In the genomic region with DNA sequence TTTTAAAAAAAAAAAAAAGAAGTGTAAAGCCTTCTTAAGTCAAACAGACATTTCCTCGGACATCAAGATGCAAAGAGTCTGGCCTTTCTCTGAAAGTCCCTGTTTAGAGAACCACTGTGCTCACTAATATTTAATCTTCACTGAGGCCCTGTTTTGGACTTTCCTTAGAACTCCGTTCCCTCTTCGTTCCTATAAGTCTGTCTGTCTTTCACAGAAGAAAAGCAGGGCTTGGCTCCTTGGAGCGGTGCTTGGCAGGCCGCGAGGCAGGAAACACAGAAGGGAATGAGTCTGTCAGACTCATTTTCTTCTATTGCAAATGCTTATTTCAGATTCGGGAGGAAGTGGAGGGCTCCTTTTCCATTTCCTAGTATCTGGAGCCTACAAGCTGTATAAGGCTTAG, we compare ENCODE assay signal across 30 mouse cellular contexts. TPM values are rescaled to one million over a fixed set of nuclear protein-coding genes. Genes with fewer than 3 reads are reported as not detected.
A peak's percentile ranks its signal among the peaks of the same experiment; 100 is the strongest.
DNase-seq lines count a peak whose midpoint lies in the region; ATAC-seq and TF ChIP-seq lines count a peak whose summit lies in the region.
"Had no signal": no experiment of that assay in that cellular context is flagged by ENCODE, and none has a peak within 500 bp of the region (broad histone marks: within the 10 kb centered on the region; RNA-seq: fewer than 3 reads in every experiment).

No protein-coding gene starts in this region.

- DNase-seq in forebrain, embryonic 14.5 days (ENCODE audit: low spot score): no peak
- peak; percentile 52 for DNase-seq in heart, adult 11 months
- no peak for DNase-seq in heart, postnatal 10 days
- DNase-seq in left cerebral cortex, adult 2 months (ENCODE audit: extremely low spot score in 1 of 2, low spot score in 2 of 2): no peak
- DNase-seq in left cerebral cortex, postnatal 4 days: no peak
- no peak for DNase-seq in cerebellum, adult 8-10 months
- DNase-seq: adrenal gland, adult 2 months; adrenal gland, postnatal 36 days; cerebellum, adult 2 months; cerebellum, postnatal 25 days; gastrocnemius, postnatal 36 days; kidney, adult 18-20 months; kidney, postnatal 25 days; liver; lung, adult 2 months; lung, postnatal 14 days; right cerebral cortex, postnatal 25 days; thymus, postnatal 14 days had no signal

- 58% methylated on average over 7 of the region's 7 CpGs for WGBS in forebrain, embryonic 15.5 days
- 72% methylated on average over 7 of the region's 7 CpGs for WGBS in forebrain, embryonic 14.5 days

- peaks cover 39% of the 10 kb centered on the region for H3K4me1 ChIP-seq in forebrain, embryonic 15.5 days
- H3K4me1 ChIP-seq in forebrain, embryonic 14.5 days (ENCODE audit: control insufficient read depth, insufficient read depth, low read length): peaks cover 22% of the 10 kb centered on the region

- H3K9ac ChIP-seq in forebrain, embryonic 15.5 days (replicated peaks): no peak overlapping the region
- no peak overlapping the region for H3K9ac ChIP-seq in forebrain, embryonic 14.5 days (ENCODE audit: low read length)
- H3K9ac ChIP-seq: embryonic facial prominence, embryonic 15.5 days; kidney, embryonic 15.5 days; liver, embryonic 14.5 days; stomach, embryonic 15.5 days had no signal

- no peak overlapping the region for H3K4me3 ChIP-seq in forebrain, embryonic 15.5 days
- H3K4me3 ChIP-seq in forebrain, embryonic 14.5 days (ENCODE audit: low read depth, low read length): no peak overlapping the region
- no peak overlapping the region for H3K4me3 ChIP-seq in left cerebral cortex, adult 2 months
- H3K4me3 ChIP-seq: embryonic facial prominence, embryonic 10.5 days; embryonic facial prominence, embryonic 15.5 days; heart, embryonic 10.5 days; kidney, embryonic 15.5 days; stomach, embryonic 15.5 days had no signal

- ATAC-seq in forebrain, embryonic 15.5 days (replicated peaks): no peak
- ATAC-seq in forebrain, embryonic 14.5 days: no peak
- ATAC-seq: activated CD4-positive, CD25-positive, alpha-beta regulatory T cell, adult 4 months; hindbrain, embryonic 16.5 days had no signal

- H3K36me3 ChIP-seq in forebrain, embryonic 15.5 days: no peaks in the 10 kb centered on the region
- H3K36me3 ChIP-seq in forebrain, embryonic 14.5 days (ENCODE audit: control insufficient read depth, insufficient read depth, low read length): no peaks in the 10 kb centered on the region
- H3K36me3 ChIP-seq: embryonic facial prominence, embryonic 15.5 days; heart, embryonic 10.5 days; kidney, embryonic 15.5 days; stomach, embryonic 15.5 days had no signal

- no peak overlapping the region for H3K27ac ChIP-seq in forebrain, embryonic 15.5 days (replicated peaks)
- no peak overlapping the region for H3K27ac ChIP-seq in forebrain, embryonic 14.5 days (ENCODE audit: low read depth, low read length)
- H3K27ac ChIP-seq in left cerebral cortex, adult 2 months: 0 out of 2 replicates have a peak overlapping the region, but pooled peaks have one; percentile 28
- H3K27ac ChIP-seq: embryonic facial prominence, embryonic 10.5 days; embryonic facial prominence, embryonic 15.5 days; heart, embryonic 10.5 days; kidney, embryonic 15.5 days; liver, embryonic 14.5 days; stomach, embryonic 15.5 days had no signal

- no peaks in the 10 kb centered on the region for H3K9me3 ChIP-seq in forebrain, embryonic 15.5 days
- no peaks in the 10 kb centered on the region for H3K9me3 ChIP-seq in forebrain, embryonic 14.5 days (replicated peaks; ENCODE audit: control insufficient read depth, low read length)
- H3K9me3 ChIP-seq: embryonic facial prominence, embryonic 15.5 days; heart, embryonic 10.5 days; kidney, embryonic 15.5 days; stomach, embryonic 15.5 days had no signal

- H3K4me2 ChIP-seq in forebrain, embryonic 15.5 days (replicated peaks): peak overlapping the region; percentile 8; the same call in 1 of the 2 replicates
- H3K4me2 ChIP-seq in forebrain, embryonic 14.5 days (ENCODE audit: low read length): no peak overlapping the region
- H3K4me2 ChIP-seq: embryonic facial prominence, embryonic 15.5 days; kidney, embryonic 15.5 days; stomach, embryonic 15.5 days had no signal

- TF ChIP-seq CTCF in left cerebral cortex, adult 2 months (IDR thresholded peaks at IDR 0.05): no peak

- H3K27me3 ChIP-seq in forebrain, embryonic 15.5 days: no peaks in the 10 kb centered on the region
- H3K27me3 ChIP-seq in forebrain, embryonic 14.5 days (replicated peaks; ENCODE audit: control insufficient read depth, insufficient read depth, low read length): no peaks in the 10 kb centered on the region
- H3K27me3 ChIP-seq: CH12.LX; embryonic facial prominence, embryonic 15.5 days had no signal

- intact Hi-C loops in heart, postnatal 10 days (cut with DNase I): no loop called here
- intact Hi-C loops in left cerebral cortex, adult 2 months (cut with DNase I): no loop called here
- intact Hi-C loops in left cerebral cortex, postnatal 4 days (cut with DNase I): no loop called here

RNA-seq across cellular contexts. Expression of a gene that starts 5.5 kb away (rescaled TPM):
- polyA plus RNA-seq in forebrain, embryonic 15.5 days (2015; fragmentation: Nextera tagmentation; extraction: Ambion mirVana): 15.1 and 16.2 TPM in 2 replicates
- polyA plus RNA-seq in forebrain, embryonic 14.5 days (2014; fragmentation: Nextera tagmentation; extraction: Ambion mirVana): 12.8 and 14.5 TPM in 2 replicates
- total RNA-seq in heart, postnatal 10 days (2021): 10 to 100 TPM; 12.0 to 15.4 TPM
- 10 to 100 TPM; 76.4 to 77.1 TPM for total RNA-seq in left cerebral cortex, adult 2 months (2021)
- 100 to 1,000 TPM; 130 to 133 TPM for total RNA-seq in left cerebral cortex, postnatal 4 days (2021)
- total RNA-seq: neutrophil, adult 5-6 weeks had no signal
- polyA plus RNA-seq: activated CD4-positive, CD25-positive, alpha-beta regulatory T cell, adult 4 months had no signal

RNA-seq across cellular contexts. Expression of a gene that starts 5.7 kb away (rescaled TPM):
- polyA plus RNA-seq in forebrain, embryonic 15.5 days (2015; fragmentation: Nextera tagmentation; extraction: Ambion mirVana): 2.0 and 2.5 TPM in 2 replicates
- polyA plus RNA-seq in forebrain, embryonic 14.5 days (2014; fragmentation: Nextera tagmentation; extraction: Ambion mirVana): 2.0 TPM in 2 replicates
- 1 to 10 TPM; 1.6 to 2.3 TPM for total RNA-seq in heart, postnatal 10 days (2021)
- total RNA-seq in left cerebral cortex, adult 2 months (2021): 1 to 10 TPM; 2.6 to 3.3 TPM
- 1 to 10 TPM; 1.7 to 3.0 TPM for total RNA-seq in left cerebral cortex, postnatal 4 days (2021)
- total RNA-seq: ES-E14; neutrophil, adult 5-6 weeks had no signal
- polyA plus RNA-seq: activated CD4-positive, CD25-positive, alpha-beta regulatory T cell, adult 4 months; liver, embryonic 14.5 days had no signal

RNA-seq across cellular contexts. Expression of a gene that starts 52.4 kb away (rescaled TPM):
- 15.1 and 16.1 TPM in 2 replicates for polyA plus RNA-seq in forebrain, embryonic 15.5 days (2015; fragmentation: Nextera tagmentation; extraction: Ambion mirVana)
- 13.3 and 13.9 TPM in 2 replicates for polyA plus RNA-seq in forebrain, embryonic 14.5 days (2014; fragmentation: Nextera tagmentation; extraction: Ambion mirVana)
- 10 to 100 TPM; 21.7 to 24.7 TPM for total RNA-seq in heart, postnatal 10 days (2021)
- 10 to 100 TPM; 16.9 to 17.2 TPM for total RNA-seq in left cerebral cortex, adult 2 months (2021)
- total RNA-seq in left cerebral cortex, postnatal 4 days (2021): 10 to 100 TPM; 19.5 to 21.5 TPM

Comparison
In these comparisons a context has a peak if more than half of its experiments do, and no peak if none do; other contexts are left out.
1. RNA of a gene that starts 5.5 kb away (total RNA-seq): 130 to 133 TPM in left cerebral cortex, postnatal 4 days and 76.4 to 77.1 TPM in left cerebral cortex, adult 2 months; 12.0 to 15.4 TPM in heart, postnatal 10 days; every median in the first group is over 4 times any median in the second.